ENCODE assay signal across 13 mouse cellular contexts in genomic region chr9:95353829-95354391, GRCm38 (mm10).
"Had no signal": no experiment of that assay in that cellular context is flagged by ENCODE, and none has a peak within 500 bp of the region (broad histone marks: within the 10 kb centered on the region; RNA-seq: fewer than 3 reads in every experiment).

No protein-coding gene starts in this region.

- H3K4me1 ChIP-seq: limb, embryonic 12.5 days; liver, embryonic 13.5 days; midbrain, embryonic 12.5 days had no signal

- H3K36me3 ChIP-seq: limb, embryonic 12.5 days; liver, embryonic 13.5 days; midbrain, embryonic 12.5 days had no signal

- H3K27me3 ChIP-seq: limb, embryonic 12.5 days; liver, embryonic 13.5 days; midbrain, embryonic 12.5 days had no signal

- ATAC-seq: intestine, postnatal 0 days; liver, postnatal 0 days; midbrain, embryonic 16.5 days had no signal

- DNase-seq: kidney, adult 9 months; kidney, postnatal 14 days; layer of hippocampus, postnatal 36 days; liver; liver, embryonic 13.5 days; liver, postnatal 0 days; right cerebral cortex, postnatal 25 days; thymus, postnatal 14 days had no signal

- H3K4me3 ChIP-seq: limb, embryonic 12.5 days; liver, embryonic 13.5 days; midbrain, embryonic 12.5 days had no signal

- H3K27ac ChIP-seq: limb, embryonic 12.5 days; liver, embryonic 13.5 days; midbrain, embryonic 12.5 days; stomach, postnatal 0 days had no signal
